Mouse (Mus musculus): ENCODE data around the gene Obscn. TPM values are rescaled to one million over a fixed set of nuclear protein-coding genes. Genes with fewer than 3 reads are reported as not detected.
"Not testable (repeated sequence)": the region's sequence is repeated elsewhere in the genome, so short reads cannot be mapped to it uniquely, and the experiment has no call there.

Obscn gene
- total RNA-seq, 2 experiments from 2014 or later: 1.5 to 2.4 TPM

DNA sequence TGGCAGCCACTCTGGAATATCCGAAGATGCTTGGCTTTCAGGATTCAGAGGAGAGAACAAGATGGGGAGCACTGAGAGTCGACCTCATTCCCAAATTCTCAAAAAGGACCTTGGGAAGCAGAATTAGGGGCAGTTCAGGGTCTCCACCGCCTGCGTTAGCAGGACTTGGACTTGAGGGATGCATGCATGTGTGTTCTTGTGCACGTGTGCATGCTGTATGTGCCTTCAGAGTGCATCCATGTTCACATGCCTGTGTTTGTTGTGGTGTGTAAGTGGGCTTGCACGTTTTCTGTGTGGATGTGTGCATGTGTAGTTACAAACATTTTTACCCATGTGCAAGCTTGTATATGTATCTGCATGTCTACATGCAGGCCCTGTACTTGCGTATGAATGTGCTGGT lies 172.0 kb downstream of the Obscn start:
- no peak for DNase-seq (ENCODE audit: low spot score in 2 of 2)

DNA sequence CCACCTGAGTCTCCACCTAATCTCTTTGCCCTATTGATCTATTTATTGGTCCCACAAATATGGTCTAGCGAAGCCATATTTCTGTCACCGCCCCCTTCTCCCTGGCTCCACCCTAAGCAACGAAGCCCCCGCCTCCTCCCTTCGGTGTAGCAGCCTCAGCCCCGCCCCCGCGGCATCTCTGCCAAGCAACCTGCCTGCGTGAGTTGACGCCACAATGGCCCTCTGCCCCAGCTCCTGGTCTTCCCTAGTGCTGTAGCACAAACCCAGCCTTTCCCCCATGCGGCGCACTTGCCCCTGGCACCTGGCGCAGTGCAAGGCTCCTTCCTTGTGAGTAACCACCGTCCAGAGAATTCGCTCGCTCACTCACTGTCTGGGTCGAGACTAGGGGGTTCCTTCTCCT lies 172.7 kb downstream of the Obscn start:
- no peak for DNase-seq (ENCODE audit: low spot score in 2 of 2)

DNA sequence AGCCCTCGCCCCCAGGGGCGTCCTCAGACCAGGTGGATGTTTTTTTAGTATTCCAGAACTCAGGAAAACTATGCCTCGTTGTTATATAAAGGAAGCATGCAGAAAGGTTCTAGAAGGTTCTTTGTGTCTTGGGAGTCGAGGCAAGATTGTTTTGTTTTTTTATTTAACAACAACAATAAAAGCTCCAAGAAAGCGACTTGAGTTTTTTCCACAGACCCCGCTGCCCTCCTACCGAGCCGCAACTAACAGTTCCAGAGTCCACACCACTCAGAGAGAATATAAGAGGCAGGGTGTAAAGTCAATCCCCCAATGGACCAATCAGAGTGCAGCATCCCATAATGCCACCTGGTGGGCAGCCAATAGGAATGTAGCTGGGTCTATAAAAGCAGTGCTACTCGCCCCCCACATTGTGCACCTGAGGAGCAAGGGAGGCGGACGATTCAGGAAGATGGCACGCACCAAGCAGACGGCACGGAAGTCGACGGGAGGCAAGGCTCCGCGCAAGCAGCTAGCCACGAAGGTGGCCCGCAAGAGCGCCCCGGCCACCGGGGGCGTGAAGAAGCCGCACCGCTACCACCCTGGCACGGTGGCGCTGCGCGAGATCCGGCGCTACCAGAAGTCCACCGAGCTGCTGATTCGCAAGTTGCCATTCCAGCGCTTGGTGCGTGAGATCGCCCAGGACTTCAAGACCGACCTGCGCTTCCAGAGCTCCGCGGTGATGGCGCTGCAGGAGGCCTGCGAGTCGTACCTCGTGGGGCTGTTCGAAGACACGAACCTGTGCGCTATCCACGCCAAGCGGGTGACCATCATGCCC lies 174.6 kb downstream of the Obscn start:
- DNase-seq (ENCODE audit: low spot score in 2 of 2): no peak

DNA sequence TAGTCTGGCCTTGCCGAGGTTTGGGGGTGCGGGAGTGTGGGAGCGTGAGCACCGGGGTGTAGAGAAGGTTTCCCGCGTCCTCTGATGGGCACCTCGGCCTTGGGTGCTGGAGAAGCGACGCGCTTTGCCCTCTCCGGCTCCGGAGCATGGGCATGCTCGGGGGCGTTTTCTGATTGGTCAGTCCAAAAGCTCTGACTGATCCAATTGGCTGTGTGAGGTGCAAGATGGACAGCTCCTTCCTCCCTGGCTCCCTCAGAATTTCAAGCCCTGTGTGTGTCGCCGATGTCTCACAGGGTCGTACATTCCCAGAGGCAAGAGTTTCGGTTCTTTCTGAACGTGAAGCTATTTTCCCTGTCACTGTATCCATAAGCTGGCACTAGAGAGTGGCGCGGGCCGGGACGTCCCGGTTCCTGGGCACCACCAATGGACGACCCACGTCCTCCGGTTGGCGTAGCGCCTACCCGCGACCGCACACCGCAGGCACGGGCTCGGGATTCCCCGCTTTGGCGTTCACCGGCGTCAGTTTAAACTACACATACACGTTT lies 176.2 kb downstream of the Obscn start:
- DNase-seq (ENCODE audit: low spot score in 2 of 2): peak; percentile 72 to 83

DNA sequence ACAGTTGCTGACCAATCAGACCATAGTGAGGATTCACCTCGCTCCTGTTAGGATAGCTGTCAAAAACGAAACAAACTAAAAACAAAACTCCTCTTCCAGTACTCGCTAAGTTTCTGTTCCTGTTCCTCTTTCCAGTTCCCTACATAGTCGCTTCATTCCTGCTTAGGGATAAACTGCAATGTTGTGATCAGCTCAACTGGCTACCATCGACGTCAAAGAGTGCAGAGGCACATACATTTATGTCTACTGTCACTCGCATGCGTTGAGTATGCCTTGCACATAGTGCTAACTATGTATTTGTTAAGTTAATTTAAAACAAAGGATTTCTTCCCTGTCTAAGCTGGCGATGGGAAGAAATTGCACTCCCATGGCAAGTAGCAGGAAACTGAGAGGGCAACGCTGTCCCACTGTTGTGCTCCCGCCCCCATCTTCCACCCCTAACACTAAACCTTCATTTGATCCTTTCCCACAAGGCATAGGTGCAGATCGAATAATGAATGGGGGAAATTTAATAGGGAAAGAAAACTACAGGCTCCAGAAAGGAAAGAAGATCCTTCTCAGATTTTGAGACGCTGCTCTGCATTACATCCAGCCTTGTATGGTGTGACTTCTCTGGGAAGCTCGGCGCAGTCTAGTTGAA lies 176.9 kb downstream of the Obscn start:
- no peak for DNase-seq (ENCODE audit: low spot score in 2 of 2)

DNA sequence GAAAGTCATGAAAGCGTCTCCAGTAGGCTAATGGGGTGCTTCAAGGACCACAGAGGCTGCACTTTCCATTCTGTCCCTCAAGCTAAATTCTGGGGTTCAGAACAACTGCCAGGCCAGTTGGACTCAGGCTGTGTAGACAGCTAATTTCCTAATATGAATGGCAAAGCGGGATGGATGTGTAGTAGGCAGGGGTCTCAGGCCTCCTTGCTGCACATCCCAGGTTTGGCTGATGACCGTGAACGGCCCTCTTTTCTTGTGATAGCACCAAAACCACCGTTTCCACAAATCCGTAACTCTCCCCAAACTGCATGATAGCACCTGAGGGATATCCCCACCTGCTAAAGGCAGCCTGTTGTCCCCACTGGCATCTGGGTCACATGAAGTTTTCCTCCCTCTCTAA lies 177.7 kb downstream of the Obscn start:
- no peak for DNase-seq (ENCODE audit: low spot score in 2 of 2)

DNA sequence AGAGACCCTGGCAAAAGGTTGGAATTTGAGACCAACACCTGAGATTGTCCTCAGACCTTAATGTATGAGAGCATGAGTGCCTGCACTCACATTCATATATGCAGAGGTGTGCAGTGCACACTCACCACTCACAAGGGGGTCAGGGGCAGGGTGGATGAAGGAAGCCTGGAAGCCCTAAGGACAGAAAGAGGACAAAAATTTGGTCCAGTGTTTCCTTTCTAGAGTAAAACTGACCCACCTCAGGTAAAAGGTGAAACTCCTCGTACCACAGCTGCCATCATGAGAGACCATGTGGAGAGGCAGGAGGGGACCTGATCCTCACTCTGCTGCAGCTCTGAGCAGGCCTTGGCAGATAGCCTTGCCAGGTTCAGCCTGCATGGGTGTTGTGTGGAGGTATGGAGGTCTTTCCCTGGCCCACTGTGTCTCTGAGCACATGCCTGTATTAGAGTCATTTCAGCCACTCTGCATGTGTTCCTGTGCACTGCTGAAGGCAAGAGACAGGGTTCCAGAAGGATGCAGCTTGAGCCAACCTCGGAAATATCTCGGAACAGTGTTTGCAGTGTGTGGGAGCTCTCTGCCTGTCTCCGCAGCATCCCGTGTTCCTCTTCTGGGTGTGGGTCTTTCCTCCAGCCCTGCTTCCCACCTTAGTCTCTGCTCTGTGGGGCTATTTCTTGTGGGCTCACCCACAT lies 178.8 kb downstream of the Obscn start:
- no peak for DNase-seq (ENCODE audit: low spot score in 2 of 2)

DNA sequence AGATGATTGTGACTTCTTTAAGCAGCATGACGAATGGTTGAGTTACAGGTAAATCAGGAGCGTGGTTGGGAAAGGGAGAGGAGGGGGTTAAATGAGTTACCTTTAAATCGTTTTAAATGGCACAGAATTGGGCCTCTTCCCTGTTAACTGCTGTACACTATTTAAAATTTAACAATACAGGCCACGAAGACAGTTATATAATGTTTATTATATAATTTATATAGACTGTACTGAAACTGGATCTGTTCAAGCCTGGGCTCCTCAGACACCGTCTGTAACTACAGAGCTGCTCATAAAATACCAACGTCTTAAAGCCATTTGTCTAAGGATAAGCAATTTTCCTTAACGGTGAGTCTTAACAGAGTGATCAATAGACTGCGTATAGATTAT lies 180.3 kb downstream of the Obscn start:
- no peak for DNase-seq (ENCODE audit: low spot score in 2 of 2)

DNA sequence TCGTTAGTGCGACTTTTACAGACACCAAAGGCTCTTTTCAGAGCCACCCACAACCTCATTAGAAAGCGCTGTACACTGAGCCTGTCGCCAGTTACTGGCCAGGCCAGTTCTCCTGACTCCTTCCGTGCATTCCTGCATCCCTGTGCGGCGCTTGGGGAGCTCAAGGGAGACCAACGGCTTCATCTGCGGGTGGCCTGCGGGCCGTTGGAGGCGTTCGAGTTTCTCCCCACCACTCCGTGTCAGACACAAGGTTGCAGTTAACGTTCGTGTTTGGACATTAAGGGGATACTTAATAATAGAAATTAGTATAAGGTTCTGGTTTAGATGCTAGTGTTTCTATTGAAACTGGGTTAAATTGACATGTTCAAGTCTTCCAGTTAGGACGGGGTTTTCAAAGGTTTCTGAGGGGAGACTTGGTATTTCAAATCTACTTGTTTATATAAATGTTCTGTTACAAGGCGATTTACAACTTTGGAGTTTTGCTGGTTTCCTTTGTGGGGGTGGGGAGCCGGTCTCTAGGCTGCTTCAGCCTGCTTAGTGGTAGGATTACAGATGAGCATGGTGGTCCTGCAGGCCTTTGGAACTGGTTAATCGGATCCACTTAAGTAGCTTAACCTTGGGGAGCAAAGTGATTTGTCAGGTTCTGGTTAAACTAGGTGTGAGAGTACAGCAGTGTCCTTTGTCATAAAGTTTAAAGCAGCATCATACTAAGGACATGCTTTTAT lies 180.9 kb downstream of the Obscn start:
- DNase-seq (ENCODE audit: low spot score in 2 of 2): no peak

DNA sequence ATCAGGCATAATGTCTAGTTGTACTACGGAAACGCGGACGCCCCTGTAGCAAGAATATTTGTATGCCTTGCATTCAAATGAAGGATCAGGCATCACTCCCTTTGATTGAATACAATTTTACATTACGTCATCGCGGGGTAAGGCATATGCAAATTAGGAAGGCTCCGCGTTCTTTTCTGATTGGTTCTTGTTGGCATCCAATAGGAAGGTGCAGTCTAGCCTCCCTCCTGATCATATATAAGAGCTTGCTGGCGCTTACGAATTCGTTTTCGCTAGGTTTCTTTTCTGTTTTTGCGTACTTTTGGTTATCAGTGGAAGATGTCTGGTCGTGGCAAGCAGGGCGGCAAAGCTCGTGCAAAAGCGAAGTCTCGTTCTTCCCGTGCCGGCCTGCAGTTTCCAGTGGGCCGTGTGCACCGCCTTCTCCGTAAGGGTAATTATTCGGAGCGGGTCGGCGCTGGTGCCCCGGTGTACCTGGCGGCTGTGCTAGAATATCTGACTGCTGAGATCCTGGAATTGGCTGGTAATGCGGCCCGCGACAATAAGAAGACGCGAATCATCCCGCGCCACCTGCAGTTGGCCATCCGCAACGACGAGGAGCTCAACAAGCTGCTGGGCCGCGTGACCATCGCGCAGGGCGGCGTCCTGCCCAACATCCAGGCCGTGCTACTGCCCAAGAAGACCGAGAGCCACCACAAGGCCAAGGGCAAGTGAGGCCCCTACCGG lies 181.6 kb downstream of the Obscn start, which contains the start of the genes Hist3h2a and Trim17:
Hist3h2a (plus strand) TSS at position 266 of the 723 bp plus-strand sequence.
Trim17 (plus strand) TSS at position 266 of the 723 bp plus-strand sequence.
- DNase-seq (ENCODE audit: low spot score in 2 of 2): peak; percentile 80 to 83

DNA sequence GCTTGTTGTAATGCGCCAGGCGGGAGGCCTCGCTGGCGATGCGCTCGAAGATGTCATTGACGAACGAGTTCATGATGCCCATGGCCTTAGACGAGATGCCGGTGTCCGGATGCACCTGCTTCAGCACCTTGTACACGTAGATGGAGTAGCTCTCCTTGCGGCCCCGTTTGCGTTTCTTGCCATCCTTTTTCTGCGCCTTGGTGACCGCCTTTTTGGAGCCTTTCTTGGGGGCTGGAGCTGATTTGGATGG lies 182.1 kb downstream of the Obscn start:
- not testable (repeated sequence) for DNase-seq (ENCODE audit: low spot score in 2 of 2)

DNA sequence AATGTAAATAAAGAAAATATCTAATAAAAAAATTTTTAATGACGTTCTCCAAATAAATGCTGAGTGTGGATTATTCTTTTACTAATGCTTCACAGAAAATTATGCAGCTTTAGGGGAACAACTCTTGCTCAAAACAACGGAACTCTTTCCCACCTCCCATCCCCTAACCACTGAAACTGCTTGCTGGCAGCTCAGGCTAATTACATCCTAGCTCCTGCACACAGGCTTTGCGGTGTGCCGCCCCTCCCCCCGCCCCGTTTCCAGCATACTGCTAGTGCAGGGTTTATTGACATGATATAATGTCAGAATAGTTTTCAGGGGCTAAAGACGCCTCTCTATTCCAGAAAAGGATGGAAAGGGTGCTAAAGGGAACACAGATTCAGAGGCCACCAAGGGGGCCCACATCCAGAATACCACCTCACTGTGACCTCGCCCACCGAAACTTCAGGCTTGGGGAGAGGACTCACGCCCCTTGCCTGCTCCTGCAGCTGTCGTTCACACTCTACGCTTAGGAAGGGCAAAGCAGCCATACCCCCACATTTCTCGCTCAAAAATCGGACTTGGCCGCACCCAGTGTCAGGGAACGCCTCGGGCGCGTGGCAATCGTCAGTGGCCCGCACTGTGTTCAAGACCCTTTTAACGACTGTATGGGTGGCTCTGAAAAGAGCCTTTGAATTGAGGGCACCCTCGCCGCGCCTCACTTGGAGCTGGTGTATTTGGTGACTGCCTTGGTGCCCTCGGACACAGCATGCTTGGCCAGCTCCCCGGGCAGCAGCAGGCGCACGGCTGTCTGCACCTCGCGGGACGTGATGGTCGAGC lies 182.6 kb downstream of the Obscn start:
- DNase-seq (ENCODE audit: low spot score in 2 of 2): peak in 1 of 2 experiments; percentile 25

DNA sequence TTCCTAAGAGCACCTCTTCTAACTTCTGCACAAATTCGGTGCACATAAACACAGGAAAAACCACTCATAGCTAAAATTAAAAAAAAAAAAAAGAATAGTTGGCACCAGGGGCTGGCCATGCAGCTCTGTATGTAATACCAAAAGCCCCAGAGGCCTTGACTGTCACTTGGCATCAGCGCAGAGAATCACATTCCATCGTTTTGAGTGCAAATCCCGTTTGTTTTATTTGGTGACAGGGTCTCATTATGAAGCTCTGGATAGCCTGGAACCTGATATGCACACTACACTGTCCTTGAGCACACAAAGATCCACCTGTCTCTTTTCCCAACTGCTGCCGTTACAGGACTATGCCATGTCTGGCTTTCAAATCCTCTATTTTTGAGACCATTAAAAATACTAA lies 185.0 kb downstream of the Obscn start:
- DNase-seq (ENCODE audit: low spot score in 2 of 2): no peak

DNA sequence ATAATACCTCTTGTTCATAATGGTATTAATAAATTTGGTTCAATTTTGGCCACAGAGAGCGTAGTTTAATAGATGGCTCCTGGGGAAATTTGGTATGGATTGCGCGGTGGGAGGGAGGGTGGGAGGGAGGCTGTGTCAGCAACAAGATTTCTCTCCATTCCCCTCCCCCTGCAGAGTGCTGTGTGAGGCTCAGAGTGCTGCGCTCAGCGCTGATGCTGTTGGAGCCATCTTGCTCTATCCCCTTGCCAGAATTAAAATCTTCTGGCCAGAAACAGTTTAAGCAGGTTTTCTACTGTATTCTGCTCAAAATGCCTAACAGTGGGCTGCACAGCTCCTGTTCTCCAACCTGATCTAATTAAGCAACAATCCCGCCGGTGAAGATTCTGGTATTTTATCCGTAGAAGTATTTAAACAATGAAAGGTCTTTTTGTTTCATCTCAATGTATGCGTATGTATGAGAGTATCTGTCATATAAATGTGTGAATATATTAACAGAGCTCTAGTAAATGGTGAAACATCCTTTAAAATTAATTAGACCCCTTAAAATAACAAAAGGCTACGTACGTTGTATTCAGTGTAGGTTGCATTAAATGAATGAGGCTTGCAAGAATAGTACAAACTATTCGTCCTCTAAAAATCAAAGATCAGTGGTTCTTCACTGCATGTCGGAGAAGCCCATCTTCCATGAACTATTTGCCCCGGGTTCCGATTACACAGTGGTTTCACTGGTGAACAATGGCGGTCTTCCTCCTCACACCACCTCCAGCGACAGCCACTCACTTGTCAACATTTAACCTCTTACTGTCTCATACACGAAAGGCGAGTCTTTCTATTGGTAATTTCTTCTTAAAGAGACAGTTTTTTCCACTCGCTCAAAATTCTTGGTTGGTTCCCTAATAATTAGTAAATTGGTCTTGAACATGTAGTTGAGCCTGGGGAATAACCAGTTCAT lies 186.4 kb downstream of the Obscn start:
- peak; percentile 66 to 70 for DNase-seq (ENCODE audit: low spot score in 2 of 2)

DNA sequence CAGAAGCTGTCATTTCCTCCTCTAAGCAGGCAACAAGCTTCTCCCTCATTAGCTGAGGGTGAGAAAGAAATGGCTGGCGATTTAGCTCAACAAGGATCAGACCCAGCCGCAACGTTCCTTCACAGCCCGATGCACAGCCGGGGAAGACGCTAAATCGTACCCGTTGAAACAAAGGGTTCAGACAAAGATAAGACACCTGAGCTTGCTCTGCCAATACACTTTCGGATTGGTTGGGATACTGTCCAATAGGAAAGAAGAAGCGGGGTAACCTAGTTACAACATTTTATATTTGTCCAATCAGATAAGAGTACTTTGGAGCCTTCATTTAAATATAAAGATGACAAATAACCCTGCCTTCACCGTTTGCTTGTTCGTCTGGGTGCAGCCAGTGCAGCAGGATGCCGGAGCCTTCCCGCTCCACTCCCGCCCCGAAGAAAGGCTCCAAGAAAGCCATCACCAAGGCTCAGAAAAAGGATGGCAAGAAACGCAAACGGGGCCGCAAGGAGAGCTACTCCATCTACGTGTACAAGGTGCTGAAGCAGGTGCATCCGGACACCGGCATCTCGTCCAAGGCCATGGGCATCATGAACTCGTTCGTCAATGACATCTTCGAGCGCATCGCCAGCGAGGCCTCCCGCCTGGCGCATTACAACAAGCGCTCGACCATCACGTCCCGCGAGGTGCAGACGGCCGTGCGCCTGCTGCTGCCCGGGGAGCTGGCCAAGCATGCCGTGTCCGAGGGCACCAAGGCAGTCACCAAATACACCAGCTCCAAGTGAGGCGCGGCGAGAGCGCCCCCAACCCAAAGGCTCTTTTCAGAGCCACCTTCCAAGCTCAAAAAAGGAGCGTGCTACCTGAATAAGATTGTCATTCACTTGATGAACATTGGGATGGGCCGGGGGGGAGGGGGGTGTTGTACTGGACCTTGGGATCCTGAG lies 187.4 kb downstream of the Obscn start, which contains the start of gene Hist3h2ba:
Hist3h2ba (plus strand) TSS at position 379 of the 938 bp plus-strand sequence.
- DNase-seq (ENCODE audit: low spot score in 2 of 2): peak; percentile 75

DNA sequence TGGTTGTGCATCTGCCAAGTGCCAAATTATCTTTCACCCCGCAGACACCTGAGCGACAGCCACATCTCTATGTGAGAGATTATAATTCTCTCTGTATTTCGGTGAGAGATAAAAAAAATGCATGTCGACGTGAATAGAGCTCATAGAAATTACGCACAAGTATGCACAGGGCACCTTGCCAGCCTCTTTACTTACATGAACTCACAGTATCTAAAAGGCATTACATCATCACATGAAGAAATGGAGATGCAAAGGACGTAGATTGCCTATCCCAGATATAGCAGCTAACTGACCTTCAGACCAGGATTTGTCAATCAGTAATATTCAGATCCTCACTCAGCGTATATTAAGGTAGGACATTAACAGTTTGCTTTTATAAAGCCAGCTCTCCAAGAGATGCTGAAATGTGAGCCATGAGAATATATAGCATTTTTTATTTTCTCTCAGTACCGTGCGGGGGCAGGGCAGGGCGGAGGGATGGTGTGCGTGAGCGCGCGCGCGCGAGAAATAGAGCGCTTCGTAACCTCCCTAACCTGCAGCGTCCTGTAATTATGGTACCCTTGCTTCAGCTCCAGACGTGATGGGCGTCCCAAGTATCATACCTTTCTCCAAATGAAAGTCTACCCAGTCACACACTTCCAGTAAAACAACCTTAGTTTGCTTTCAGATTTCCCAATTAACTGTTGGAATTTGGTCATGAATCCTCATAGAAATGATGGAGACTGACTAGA lies 188.2 kb downstream of the Obscn start:
- DNase-seq (ENCODE audit: low spot score in 2 of 2): peak; percentile 64 to 70

DNA sequence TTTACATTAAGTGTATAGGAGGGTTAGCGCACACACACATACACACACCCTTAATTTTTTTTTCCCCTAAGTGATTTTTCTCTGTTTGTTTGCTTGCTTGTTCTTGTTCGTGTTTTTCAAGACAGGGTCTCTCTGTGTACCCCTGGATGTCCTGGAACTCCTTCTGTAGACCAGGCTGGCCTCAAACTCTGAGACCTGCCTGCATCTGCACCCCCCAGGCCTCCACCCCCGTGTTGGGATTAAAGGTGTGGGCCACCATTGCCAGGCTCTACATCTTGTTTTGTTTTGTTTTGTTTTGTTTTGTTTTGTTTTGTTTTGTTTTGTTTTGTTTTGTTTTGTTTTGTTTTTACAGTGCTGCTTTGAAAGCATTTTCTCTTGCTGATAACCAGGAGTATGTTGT lies 188.9 kb downstream of the Obscn start:
- DNase-seq (ENCODE audit: low spot score in 2 of 2): no peak

All from left cerebral cortex, adult 18-20 months (tissue).